Mouse (Mus musculus) spleen, adult 2 months (tissue): ENCODE results near the gene Tmem69.

ENCODE experiments used
- CTCF ChIP-seq: fragments of 200-500 bp; IDR thresholded peaks from 2 replicates; pipeline ENCODE4 v1.5.1; 2011; ENCODE audit warnings: mild to moderate bottlenecking, inconsistent platforms; ENCODE audit not compliant: insufficient read depth, insufficient read length, insufficient replicate concordance; ENCODE audit errors: extremely low read depth
- POLR2A ChIP-seq: fragments of 200-500 bp; IDR thresholded peaks from 2 replicates; pipeline ENCODE4 v1.6.1; 2011; ENCODE audit warnings: low read depth, low read length, inconsistent platforms

GRCm38 (mm10) chr4:116506886-116507424 lies 48.8 kb downstream of the Tmem69 start:
- TF ChIP-seq CTCF, result no peak
- TF ChIP-seq POLR2A, result no peak
